Mouse (Mus musculus): ENCODE measurements around the gene Cox15. TPM values are rescaled to one million over a fixed set of nuclear protein-coding genes. Genes with fewer than 3 reads are reported as not detected.

The Cox15 gene
- total and polyA plus RNA-seq, 3 experiments, result 30.2 to 59.1 (median 32.4) TPM

GRCm38 (mm10) chr19:43770584-43770983, 17.8 kb upstream of the Cox15 start (continued):
- no peak for TF ChIP-seq TBP (IDR thresholded peaks at IDR 0.05; ENCODE audit: low read depth, low read length)
- peak in 1 of 2 experiments; percentile 47; a peak in 2 of 4 replicates for TF ChIP-seq EP300 (IDR thresholded peaks at IDR 0.05; ENCODE audit: low read depth in 1 of 2, low read length in 2 of 2)
- TF ChIP-seq SMC3 (IDR thresholded peaks at IDR 0.05; ENCODE audit: low read depth, low read length), result no peak
- no peak for TF ChIP-seq GABPA (IDR thresholded peaks at IDR 0.05; ENCODE audit: low read depth, low read length)
- no peak for TF ChIP-seq USF1 (IDR thresholded peaks at IDR 0.05; ENCODE audit: low read depth, low read length)
- no peak for TF ChIP-seq CHD2 (IDR thresholded peaks at IDR 0.05; ENCODE audit: low read length)
- no peak for TF ChIP-seq NELFE (IDR thresholded peaks at IDR 0.05; ENCODE audit: low read depth, low read length)
- TF ChIP-seq RCOR1 (IDR thresholded peaks at IDR 0.05; ENCODE audit: low read depth, low read length), result no peak
- no peak for TF ChIP-seq TCF12 (IDR thresholded peaks at IDR 0.05; ENCODE audit: low read depth, low read length)
- TF ChIP-seq E2F4 (IDR thresholded peaks at IDR 0.05; ENCODE audit: borderline replicate concordance, low read depth, low read length), result no peak
- TF ChIP-seq ZC3H11A (IDR thresholded peaks at IDR 0.05; ENCODE audit: low read depth, low read length), result no peak
- TF ChIP-seq ETS1 (IDR thresholded peaks at IDR 0.05; ENCODE audit: low read depth, low read length), result 0 out of 2 replicates have a peak, but pooled peaks have one; percentile 33
- no peak for TF ChIP-seq MAZ (IDR thresholded peaks at IDR 0.05; ENCODE audit: low read depth, low read length)
- TF ChIP-seq TAL1 (IDR thresholded peaks at IDR 0.05; ENCODE audit: low read length), result no peak
- no peak for TF ChIP-seq CTCF (IDR thresholded peaks at IDR 0.05 in 2 of 3, conservative IDR thresholded peaks at IDR 0.05 in 1 of 3; ENCODE audit: control insufficient read depth in 1 of 3, insufficient read depth in 1 of 3, low read depth in 2 of 3, low read length in 3 of 3, poor library complexity in 1 of 3, severe bottlenecking in 1 of 3)
- no peak for TF ChIP-seq ZKSCAN1 (IDR thresholded peaks at IDR 0.05; ENCODE audit: low read depth, low read length)
- TF ChIP-seq HCFC1 (IDR thresholded peaks at IDR 0.05; ENCODE audit: low read depth, low read length), result no peak
- no peak for TF ChIP-seq USF2 (IDR thresholded peaks at IDR 0.05; ENCODE audit: borderline replicate concordance in 1 of 2, insufficient read depth in 1 of 2, low read depth in 1 of 2, low read length in 2 of 2)

- TF ChIP-seq MAFK (IDR thresholded peaks at IDR 0.05; ENCODE audit: borderline replicate concordance, low read depth, low read length) (no peak), JUND (IDR thresholded peaks at IDR 0.05; ENCODE audit: low read depth, low read length) (no peak), GABPA (IDR thresholded peaks at IDR 0.05; ENCODE audit: low read depth, low read length) (no peak), ZNF384 (IDR thresholded peaks at IDR 0.05; ENCODE audit: low read depth, low read length) (no peak), USF2 (IDR thresholded peaks at IDR 0.05; ENCODE audit: borderline replicate concordance in 1 of 2, insufficient read depth in 1 of 2, low read depth in 1 of 2, low read length in 2 of 2) (no peak), CHD1 (IDR thresholded peaks at IDR 0.05; ENCODE audit: low read depth, low read length) (no peak), TCF12 (IDR thresholded peaks at IDR 0.05; ENCODE audit: low read depth, low read length) (no peak), ZKSCAN1 (IDR thresholded peaks at IDR 0.05; ENCODE audit: low read depth, low read length) (no peak), ETS1 (IDR thresholded peaks at IDR 0.05; ENCODE audit: low read depth, low read length) (no peak), USF1 (IDR thresholded peaks at IDR 0.05; ENCODE audit: low read depth, low read length) (no peak), ZMIZ1 (IDR thresholded peaks at IDR 0.05; ENCODE audit: low read depth, low read length) (no peak), RAD21 (IDR thresholded peaks at IDR 0.05; ENCODE audit: low read depth, low read length) (no peak), POLR2A (IDR thresholded peaks at IDR 0.05; ENCODE audit: control insufficient read depth in 1 of 2, insufficient read depth in 1 of 2, low read depth in 1 of 2, low read length in 2 of 2, poor library complexity in 1 of 2) (no peak), SIN3A (IDR thresholded peaks at IDR 0.05; ENCODE audit: low read length) (no peak), MYC (IDR thresholded peaks at IDR 0.05; ENCODE audit: low read depth, low read length) (no peak), TBP (IDR thresholded peaks at IDR 0.05; ENCODE audit: low read depth, low read length) (no peak)
- H3K4me3 ChIP-seq (ENCODE audit: control insufficient read depth in 1 of 2, insufficient read depth in 1 of 2, low read depth in 2 of 2, low read length in 2 of 2), result no peak overlapping the region
- no peak overlapping the region for H3K9ac ChIP-seq (ENCODE audit: control insufficient read depth, low read depth, low read length, poor library complexity, severe bottlenecking)
- no peaks in the 10 kb centered on the region for H3K9me3 ChIP-seq (replicated peaks; ENCODE audit: insufficient read depth, low read length)
- no peak overlapping the region for H3K27ac ChIP-seq (ENCODE audit: control insufficient read depth, low read depth, low read length)
- H3K79me2 ChIP-seq (ENCODE audit: control insufficient read depth, insufficient read depth, low read length, poor library complexity), result no peaks in the 10 kb centered on the region
- H3K4me1 ChIP-seq (ENCODE audit: control insufficient read depth in 1 of 2, insufficient read depth in 2 of 2, low read length in 2 of 2), result peaks cover 8 to 10% of the 10 kb centered on the region in 2 experiments
- H3K27me3 ChIP-seq (ENCODE audit: control insufficient read depth in 1 of 2, insufficient read depth in 2 of 2, low read length in 2 of 2), result no peaks in the 10 kb centered on the region
- DNase-seq (ENCODE audit: low read depth, low spot score), result no peak
- H3K36me3 ChIP-seq (ENCODE audit: control insufficient read depth in 1 of 2, insufficient read depth in 2 of 2, low read length in 2 of 2), result peaks cover 0 to 17% of the 10 kb centered on the region in 2 experiments; a peak in 2 of 4 replicates
These were observed 16.7 kb upstream of the Cox15 start for GRCm38 (mm10) chr19:43769366-43769960.
